Mouse (Mus musculus) heart, adult 18-20 months (tissue): ENCODE results near the gene Adamts17. TPM values are rescaled to one million over a fixed set of nuclear protein-coding genes. Genes with fewer than 3 reads are reported as not detected.

ENCODE experiments used
- DNase-seq, 2 experiments: peaks; one replicate each; pipeline ENCODE4 v3.0.0; 2021 to 2022; ENCODE audit warnings: mixed read lengths in 1 of 2
- total RNA-seq, 2 experiments: library from RNA; stranded (reverse); gene quantifications; 2 replicates each; pipeline ENCODE4 v1.2.3; 2021

The Adamts17 gene
- total RNA-seq, 2 experiments from 2014 or later = 0.94 to 1.3 TPM

GRCm38 (mm10) chr7:67032616-67033015, 193.1 kb downstream of the Adamts17 start:
- DNase-seq = no peak

- DNase-seq = peak; percentile 78 to 86
Observed at GRCm38 (mm10) chr7:67034369-67034768, 194.8 kb downstream of the Adamts17 start.

GRCm38 (mm10) chr7:67035246-67035645, 195.7 kb downstream of the Adamts17 start:
- no peak for DNase-seq

- no peak for DNase-seq
Observed at GRCm38 (mm10) chr7:67035661-67036060, 196.1 kb downstream of the Adamts17 start.

- DNase-seq = no peak
Observed at GRCm38 (mm10) chr7:67036502-67037485, 197.3 kb downstream of the Adamts17 start.

GRCm38 (mm10) chr7:67037726-67038520, 198.4 kb downstream of the Adamts17 start:
- no peak for DNase-seq

GRCm38 (mm10) chr7:67039143-67039542, 199.6 kb downstream of the Adamts17 start:
- DNase-seq = no peak

- peak in 1 of 2 experiments; percentile 51 for DNase-seq
Observed at GRCm38 (mm10) chr7:67039861-67040260, 200.3 kb downstream of the Adamts17 start.

GRCm38 (mm10) chr7:67041685-67042084, 202.2 kb downstream of the Adamts17 start:
- DNase-seq = peak in 1 of 2 experiments; percentile 48

- DNase-seq = peak; percentile 70 to 71
Observed at GRCm38 (mm10) chr7:67044121-67044817, 204.7 kb downstream of the Adamts17 start.

- DNase-seq = no peak
Observed at GRCm38 (mm10) chr7:67045202-67045601, 205.7 kb downstream of the Adamts17 start.

- no peak for DNase-seq
Observed at GRCm38 (mm10) chr7:67049206-67049605, 209.7 kb downstream of the Adamts17 start.

GRCm38 (mm10) chr7:67050424-67050823, 210.9 kb downstream of the Adamts17 start:
- DNase-seq = no peak

- no peak for DNase-seq
Observed at GRCm38 (mm10) chr7:67051089-67051718, 211.7 kb downstream of the Adamts17 start.

GRCm38 (mm10) chr7:67054876-67055275, 215.3 kb downstream of the Adamts17 start:
- no peak for DNase-seq

- DNase-seq = peak in 1 of 2 experiments; percentile 71
Observed at GRCm38 (mm10) chr7:67055510-67055909, 216.0 kb downstream of the Adamts17 start.

GRCm38 (mm10) chr7:67061756-67062155, 222.2 kb downstream of the Adamts17 start:
- peak in 1 of 2 experiments; percentile 60 for DNase-seq

GRCm38 (mm10) chr7:67062571-67062970, 223.0 kb downstream of the Adamts17 start:
- no peak for DNase-seq

GRCm38 (mm10) chr7:67064627-67065305, 225.2 kb downstream of the Adamts17 start:
- DNase-seq = peak; percentile 37 to 40

GRCm38 (mm10) chr7:67065631-67066030, 226.1 kb downstream of the Adamts17 start:
- no peak for DNase-seq
